Mouse (Mus musculus) ovary, postnatal 36 days (tissue): Measurements from ENCODE around the gene Fancg.

Experiments used
- DNase-seq: peaks from one replicate; pipeline ENCODE4 v3.0.0; 2022; ENCODE audit warnings: low spot score, mixed read lengths

The Fancg gene

GRCm38 (mm10) chr4:43010161-43011038 lies at the start of gene Fancg:
Gene Fancg (minus strand): TSS chr4:43010506.
- DNase-seq, result peak; percentile 83

GRCm38 (mm10) chr4:43059697-43060096 lies 49.4 kb upstream of the Fancg start:
- DNase-seq, result no peak

GRCm38 (mm10) chr4:43058753-43059654 lies 48.7 kb upstream of the Fancg start, which contains the start of gene Unc13b:
Gene Unc13b (plus strand): TSS chr4:43058953.
- DNase-seq, result peak; percentile 92

GRCm38 (mm10) chr4:43058392-43058752 lies 48.1 kb upstream of the Fancg start:
- no peak for DNase-seq

GRCm38 (mm10) chr4:43057654-43058053 lies 47.3 kb upstream of the Fancg start:
- DNase-seq, result no peak

- no peak for DNase-seq
Observed at GRCm38 (mm10) chr4:43052627-43053026, 42.3 kb upstream of the Fancg start.

- DNase-seq, result no peak
Observed at GRCm38 (mm10) chr4:43047231-43047630, 36.9 kb upstream of the Fancg start.

GRCm38 (mm10) chr4:43046607-43047006 lies 36.3 kb upstream of the Fancg start:
- no peak for DNase-seq

GRCm38 (mm10) chr4:43045659-43046302 lies 35.5 kb upstream of the Fancg start, which contains the start of gene Fam214b:
Gene Fam214b (minus strand): TSS chr4:43046220.
- peak; percentile 98 for DNase-seq

- DNase-seq, result no peak
Observed at GRCm38 (mm10) chr4:43045285-43045658, 35.0 kb upstream of the Fancg start.

GRCm38 (mm10) chr4:43044673-43045072 lies 34.4 kb upstream of the Fancg start:
- DNase-seq, result no peak

- peak; percentile 70 for DNase-seq
Observed at GRCm38 (mm10) chr4:43043644-43044357, 33.5 kb upstream of the Fancg start.

- DNase-seq, result no peak
Observed at GRCm38 (mm10) chr4:43040881-43041547, 30.7 kb upstream of the Fancg start.

GRCm38 (mm10) chr4:43040114-43040572 lies 29.8 kb upstream of the Fancg start:
- DNase-seq, result peak; percentile 94

- no peak for DNase-seq
Observed at GRCm38 (mm10) chr4:43039609-43040008, 29.3 kb upstream of the Fancg start.

- DNase-seq, result peak; percentile 34
Observed at GRCm38 (mm10) chr4:43038567-43039495, 28.5 kb upstream of the Fancg start.

GRCm38 (mm10) chr4:43037860-43038566 lies 27.7 kb upstream of the Fancg start:
- no peak for DNase-seq

- DNase-seq, result no peak
Observed at GRCm38 (mm10) chr4:43036356-43036755, 26.1 kb upstream of the Fancg start.

- no peak for DNase-seq
Observed at GRCm38 (mm10) chr4:43035851-43036250, 25.5 kb upstream of the Fancg start.
